Mouse (Mus musculus): ENCODE results near the gene 4930505A04Rik. TPM values are rescaled to one million over a fixed set of nuclear protein-coding genes. Genes with fewer than 3 reads are reported as not detected.

The 4930505A04Rik gene
- not detected for polyA plus RNA-seq (2014; fragmentation: Illumina TruSeq; extraction: RNeasy Lipid Tissue Mini Kit (QIAGEN cat#74804); ENCODE audit: low read depth, low replicate concordance)

DNA sequence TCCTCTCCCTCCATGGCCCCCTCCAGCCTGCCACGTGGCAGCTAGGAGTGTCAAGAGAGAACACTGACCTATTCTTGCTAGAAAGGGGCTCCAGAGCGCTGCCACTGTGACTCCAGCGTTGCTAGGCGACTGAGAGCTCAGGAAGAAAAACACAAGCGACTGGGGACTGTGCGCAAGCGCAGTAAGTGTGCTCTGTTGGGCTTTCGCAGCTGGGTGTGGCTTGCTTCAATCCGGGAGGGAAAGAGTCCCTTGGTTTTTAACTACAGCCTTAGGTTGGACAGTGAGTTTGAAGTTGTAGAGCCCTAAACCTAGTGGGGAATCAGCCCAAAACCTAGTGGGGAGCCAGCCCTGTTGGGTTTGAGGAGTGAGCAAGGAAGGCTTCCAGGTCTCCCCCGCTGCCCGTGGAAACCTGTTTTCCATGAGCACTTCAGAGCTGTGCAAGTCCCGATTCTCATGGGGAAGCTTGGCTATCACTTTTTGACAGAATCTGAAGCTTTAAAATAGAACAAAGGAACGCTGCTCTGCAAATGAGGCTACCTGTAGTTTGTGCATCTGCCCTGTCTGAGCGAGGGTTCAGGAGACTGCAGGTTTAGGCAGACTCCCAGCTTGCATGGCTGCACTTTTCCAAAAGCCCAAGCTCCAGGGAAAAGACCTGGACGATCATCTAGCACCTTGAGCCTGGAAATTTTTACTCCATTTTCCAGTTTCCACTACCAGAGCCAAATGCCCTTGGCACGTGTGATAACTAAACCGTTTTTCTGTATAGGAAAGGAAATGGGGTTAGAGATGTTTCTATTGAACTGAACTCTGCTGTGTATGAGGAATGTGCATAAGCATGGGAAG is at the start of gene 4930505A04Rik:
Gene 4930505A04Rik (minus strand): TSS at position 77 of the 843 bp plus-strand sequence.

Other genes with a start within 250 kb of the 4930505A04Rik start
- gene Sptbn1, start 203.7 kb downstream of the 4930505A04Rik start, polyA plus RNA-seq (2014; fragmentation: Illumina TruSeq; extraction: RNeasy Lipid Tissue Mini Kit (QIAGEN cat#74804); ENCODE audit: low read depth, low replicate concordance), result 337 TPM
- gene Acyp2, start 177.8 kb upstream of the 4930505A04Rik start, polyA plus RNA-seq (2014; fragmentation: Illumina TruSeq; extraction: RNeasy Lipid Tissue Mini Kit (QIAGEN cat#74804); ENCODE audit: low read depth, low replicate concordance), result 12.3 TPM